Mouse (Mus musculus) thymus, postnatal 10 days (tissue): ENCODE results near the gene Calu.

Experiments
- DNase-seq, 2 experiments: peaks; one replicate each; pipeline ENCODE4 v3.0.0; 2021; ENCODE audit warnings: low spot score in 2 of 2

Gene Calu

GRCm38 (mm10) chr6:29420596-29420995 lies 72.7 kb downstream of the Calu start:
- DNase-seq, result no peak

GRCm38 (mm10) chr6:29425118-29425517 lies 77.2 kb downstream of the Calu start:
- DNase-seq, result no peak

- DNase-seq, result no peak
Measured at GRCm38 (mm10) chr6:29426331-29426730, 78.5 kb downstream of the Calu start.
